ENCODE assay signal across 9 mouse cellular contexts in the genomic region with DNA sequence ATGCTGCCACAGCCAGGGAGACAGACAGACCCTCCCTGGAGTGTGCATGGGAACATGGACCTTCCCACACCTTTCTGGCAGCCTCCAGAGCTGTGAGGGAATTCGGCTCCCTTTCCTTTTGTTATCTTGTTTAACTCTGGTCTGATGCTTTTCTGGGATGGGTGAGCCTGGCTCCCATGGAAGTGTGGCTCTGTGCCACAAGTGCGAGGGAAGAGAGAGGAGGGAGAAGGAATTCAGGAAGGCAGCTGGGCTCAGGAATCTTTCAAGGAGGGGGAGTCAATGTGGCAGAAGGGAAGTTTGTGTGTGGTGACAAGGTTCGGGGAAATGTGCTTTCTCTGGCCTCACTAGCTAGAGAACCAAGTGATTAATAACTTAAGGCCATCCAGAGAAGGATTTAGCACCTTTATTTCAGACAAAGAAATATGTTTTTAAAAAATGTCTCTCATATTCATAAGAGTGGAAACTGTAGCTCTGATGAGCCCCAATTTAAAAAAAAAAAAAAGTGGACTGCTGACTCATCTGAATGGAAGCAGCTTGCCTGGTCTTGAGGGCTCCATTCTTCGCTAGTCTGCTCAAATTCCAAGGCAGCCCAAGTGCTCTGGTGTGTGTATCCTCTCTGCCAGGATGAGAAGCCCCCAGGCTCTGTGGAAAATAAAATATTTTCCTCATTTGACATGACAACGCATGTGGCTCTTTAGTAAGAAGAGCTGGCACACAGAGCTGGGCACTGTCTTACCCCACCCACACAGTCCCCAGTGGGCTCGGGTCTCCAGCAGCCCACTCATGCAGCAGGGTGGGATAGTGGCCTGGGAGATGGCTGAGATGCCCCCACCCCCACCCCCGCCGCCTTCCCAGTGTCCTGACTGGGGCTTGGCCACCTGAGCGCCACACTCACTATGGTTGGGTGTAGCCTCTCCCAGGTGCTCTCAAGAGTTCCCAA.
A peak's percentile ranks its signal among the peaks of the same experiment; 100 is the strongest.
DNase-seq lines count a peak whose midpoint lies in the region; ATAC-seq lines count a peak whose summit lies in the region.
"Had no signal": no experiment of that assay in that cellular context is flagged by ENCODE, and none has a peak within 500 bp of the region (broad histone marks: within the 10 kb centered on the region; RNA-seq: fewer than 3 reads in every experiment).

No protein-coding gene starts in this region.

- no peaks in the 10 kb centered on the region for H3K9me3 ChIP-seq in midbrain, embryonic 10.5 days (replicated peaks)
- H3K9me3 ChIP-seq in midbrain, embryonic 11.5 days (ENCODE audit: control insufficient read depth, low read length): no peaks in the 10 kb centered on the region
- no peaks in the 10 kb centered on the region for H3K9me3 ChIP-seq in intestine, embryonic 15.5 days
- H3K9me3 ChIP-seq in stomach, embryonic 16.5 days (replicated peaks; ENCODE audit: control insufficient read depth, low read length): no peaks in the 10 kb centered on the region
- H3K9me3 ChIP-seq in midbrain, embryonic 14.5 days (ENCODE audit: control insufficient read depth, low read length): no peaks in the 10 kb centered on the region
- H3K9me3 ChIP-seq: midbrain, embryonic 12.5 days had no signal

- H3K9ac ChIP-seq in midbrain, embryonic 11.5 days (ENCODE audit: low read length): no peak overlapping the region
- H3K9ac ChIP-seq in intestine, embryonic 15.5 days: no peak overlapping the region
- H3K9ac ChIP-seq in stomach, embryonic 16.5 days (ENCODE audit: low read length): no peak overlapping the region
- no peak overlapping the region for H3K9ac ChIP-seq in midbrain, embryonic 14.5 days (replicated peaks; ENCODE audit: low read length)
- H3K9ac ChIP-seq: midbrain, embryonic 12.5 days had no signal

- H3K4me3 ChIP-seq in midbrain, embryonic 10.5 days: no peak overlapping the region
- no peak overlapping the region for H3K4me3 ChIP-seq in midbrain, embryonic 11.5 days (ENCODE audit: low read depth, low read length)
- H3K4me3 ChIP-seq in intestine, embryonic 15.5 days (replicated peaks): no peak overlapping the region
- H3K4me3 ChIP-seq in stomach, embryonic 16.5 days (replicated peaks; ENCODE audit: low read length): no peak overlapping the region
- no peak overlapping the region for H3K4me3 ChIP-seq in midbrain, embryonic 14.5 days (replicated peaks; ENCODE audit: low read depth, low read length)
- H3K4me3 ChIP-seq: midbrain, embryonic 12.5 days had no signal

- peak; percentile 30 for DNase-seq in gastrocnemius, postnatal 10 days
- DNase-seq in gastrocnemius, postnatal 25 days: no peak
- DNase-seq in midbrain, embryonic 10.5 days (ENCODE audit: low spot score): no peak
- no peak for DNase-seq in midbrain, embryonic 11.5 days (ENCODE audit: low spot score, missing footprints)
- DNase-seq in thymus, postnatal 14 days: no peak
- no peak for DNase-seq in midbrain, embryonic 14.5 days

- no peak overlapping the region for H3K4me2 ChIP-seq in midbrain, embryonic 11.5 days
- no peak overlapping the region for H3K4me2 ChIP-seq in intestine, embryonic 15.5 days (replicated peaks)
- no peak overlapping the region for H3K4me2 ChIP-seq in stomach, embryonic 16.5 days (ENCODE audit: low read depth, low read length)
- no peak overlapping the region for H3K4me2 ChIP-seq in midbrain, embryonic 14.5 days (ENCODE audit: low read length)
- H3K4me2 ChIP-seq: midbrain, embryonic 12.5 days had no signal

- H3K27me3 ChIP-seq in midbrain, embryonic 10.5 days (ENCODE audit: low read depth, poor library complexity, severe bottlenecking): no peaks in the 10 kb centered on the region; the same call in 1 of the 2 replicates
- no peaks in the 10 kb centered on the region; the same call in 1 of the 2 replicates for H3K27me3 ChIP-seq in midbrain, embryonic 11.5 days (ENCODE audit: control insufficient read depth, insufficient read depth, low read length)
- H3K27me3 ChIP-seq in intestine, embryonic 15.5 days (replicated peaks): no peaks in the 10 kb centered on the region
- no peaks in the 10 kb centered on the region for H3K27me3 ChIP-seq in stomach, embryonic 16.5 days (ENCODE audit: control insufficient read depth, insufficient read depth, low read length)
- H3K27me3 ChIP-seq in midbrain, embryonic 14.5 days (ENCODE audit: control insufficient read depth, insufficient read depth, low read length): no peaks in the 10 kb centered on the region

- H3K4me1 ChIP-seq in midbrain, embryonic 10.5 days: peaks cover 36% of the 10 kb centered on the region
- H3K4me1 ChIP-seq in midbrain, embryonic 11.5 days (ENCODE audit: control insufficient read depth, insufficient read depth, low read length): no peaks in the 10 kb centered on the region
- peaks cover 5% of the 10 kb centered on the region; the same call in 1 of the 2 replicates for H3K4me1 ChIP-seq in intestine, embryonic 15.5 days (replicated peaks)
- peaks cover 10% of the 10 kb centered on the region; the same call in 1 of the 2 replicates for H3K4me1 ChIP-seq in stomach, embryonic 16.5 days (ENCODE audit: control insufficient read depth, insufficient read depth, low read length)
- peaks cover 5% of the 10 kb centered on the region; the same call in 1 of the 2 replicates for H3K4me1 ChIP-seq in midbrain, embryonic 14.5 days (ENCODE audit: control insufficient read depth, insufficient read depth, low read length)

- peak overlapping the region; percentile 46; the same call in 1 of the 2 replicates for H3K27ac ChIP-seq in midbrain, embryonic 10.5 days (replicated peaks)
- H3K27ac ChIP-seq in midbrain, embryonic 11.5 days (ENCODE audit: low read depth, low read length): no peak overlapping the region
- H3K27ac ChIP-seq in intestine, embryonic 15.5 days: 0 out of 2 replicates have a peak overlapping the region, but pooled peaks have one; percentile 55
- peak overlapping the region; percentile 5; the same call in 1 of the 2 replicates for H3K27ac ChIP-seq in stomach, embryonic 16.5 days (ENCODE audit: low read length)
- H3K27ac ChIP-seq in midbrain, embryonic 14.5 days (replicated peaks; ENCODE audit: low read depth, low read length): no peak overlapping the region
- H3K27ac ChIP-seq: midbrain, embryonic 12.5 days had no signal

- no peak for ATAC-seq in midbrain, embryonic 11.5 days (ENCODE audit: low FRiP score)
- peak; percentile 63 for ATAC-seq in intestine, embryonic 15.5 days
- 0 out of 2 replicates have a peak, but pooled peaks have one; percentile 35 for ATAC-seq in stomach, embryonic 16.5 days (ENCODE audit: insufficient read depth, low FRiP score)
- no peak for ATAC-seq in midbrain, embryonic 14.5 days (ENCODE audit: low FRiP score, low TSS enrichment)

- H3K36me3 ChIP-seq in midbrain, embryonic 10.5 days: no peaks in the 10 kb centered on the region
- H3K36me3 ChIP-seq in midbrain, embryonic 11.5 days (ENCODE audit: control insufficient read depth, insufficient read depth, low read length): no peaks in the 10 kb centered on the region
- H3K36me3 ChIP-seq in intestine, embryonic 15.5 days: no peaks in the 10 kb centered on the region
- H3K36me3 ChIP-seq in stomach, embryonic 16.5 days (ENCODE audit: control insufficient read depth, insufficient read depth, low read length): no peaks in the 10 kb centered on the region
- H3K36me3 ChIP-seq in midbrain, embryonic 14.5 days (ENCODE audit: control insufficient read depth, insufficient read depth, low read length): no peaks in the 10 kb centered on the region
- H3K36me3 ChIP-seq: midbrain, embryonic 12.5 days had no signal

- WGBS in midbrain, embryonic 10.5 days: 66% methylated on average over 9 of the region's 9 CpGs
- WGBS in midbrain, embryonic 11.5 days: 70% methylated on average over 9 of the region's 9 CpGs
- WGBS in intestine, embryonic 15.5 days: 56% methylated on average over 9 of the region's 9 CpGs
- WGBS in stomach, embryonic 16.5 days: 54% methylated on average over 9 of the region's 9 CpGs
- 69% methylated on average over 9 of the region's 9 CpGs for WGBS in midbrain, embryonic 14.5 days

Comparison
In these comparisons a context has a peak if more than half of its experiments do, and no peak if none do; other contexts are left out.
1. H3K27ac ChIP-seq: peak in midbrain, embryonic 10.5 days (single experiment), intestine, embryonic 15.5 days (single experiment) and stomach, embryonic 16.5 days (single experiment); none in midbrain, embryonic 11.5 days (single experiment) and midbrain, embryonic 14.5 days (single experiment).
2. ATAC-seq: peak in intestine, embryonic 15.5 days (single experiment) and stomach, embryonic 16.5 days (single experiment); none in midbrain, embryonic 11.5 days (single experiment) and midbrain, embryonic 14.5 days (single experiment).